Mouse (Mus musculus): ENCODE results near the gene Acvr2b. TPM values are rescaled to one million over a fixed set of nuclear protein-coding genes. Genes with fewer than 3 reads are reported as not detected.
A peak's percentile ranks its signal among the peaks of the same experiment; 100 is the strongest.
"Not testable (repeated sequence)": the region's sequence is repeated elsewhere in the genome, so short reads cannot be mapped to it uniquely, and the experiment has no call there.

Acvr2b gene
- polyA plus RNA-seq, 1 experiment from 2014 or later = 16.4 TPM

- no peak for ATAC-seq (replicated peaks; ENCODE audit: low FRiP score)
- no peak for DNase-seq (ENCODE audit: low spot score)
- Histone ChIP-seq H3K9ac (ENCODE audit: low read depth, low read length) (no peak overlapping the region), H3K27ac (ENCODE audit: low read depth, low read length) (no peak overlapping the region), H3K4me1 (replicated peaks; ENCODE audit: control insufficient read depth, insufficient read depth, low read length) (no peaks in the 10 kb centered on the region), H3K4me2 (no peak overlapping the region), H3K4me3 (ENCODE audit: low read depth, low read length) (no peak overlapping the region), H3K36me3 (ENCODE audit: control insufficient read depth, insufficient read depth, low read length) (peaks cover 2% of the 10 kb centered on the region; the same call in 1 of the 2 replicates), H3K27me3 (replicated peaks; ENCODE audit: control insufficient read depth, insufficient read depth, low read length) (no peaks in the 10 kb centered on the region), H3K9me3 (ENCODE audit: control insufficient read depth, low read length) (no peaks in the 10 kb centered on the region)
- 87% methylated on average over 3 of the region's 3 CpGs for WGBS
Observed at GRCm38 (mm10) chr9:119368367-119368766, 33.6 kb upstream of the Acvr2b start.

- not testable (repeated sequence) for H3K4me2 ChIP-seq; H3K36me3 ChIP-seq (ENCODE audit: control insufficient read depth, insufficient read depth, low read length)
- WGBS = 80% methylated on average over 4 of the region's 4 CpGs
Observed at GRCm38 (mm10) chr9:119370770-119371169, 31.1 kb upstream of the Acvr2b start.

GRCm38 (mm10) chr9:119371251-119371650 is 30.7 kb upstream of the Acvr2b start:
- no peak for DNase-seq (ENCODE audit: low spot score)
- 68% methylated on average over 4 of the region's 4 CpGs for WGBS
- no peaks in the 10 kb centered on the region for H3K4me1 ChIP-seq (replicated peaks; ENCODE audit: control insufficient read depth, insufficient read depth, low read length)
- no peak overlapping the region for H3K27ac ChIP-seq (ENCODE audit: low read depth, low read length)
- H3K27me3 ChIP-seq (replicated peaks; ENCODE audit: control insufficient read depth, insufficient read depth, low read length) = no peaks in the 10 kb centered on the region
- H3K9me3 ChIP-seq (ENCODE audit: control insufficient read depth, low read length) = no peaks in the 10 kb centered on the region
- H3K4me2 ChIP-seq = no peak overlapping the region
- H3K36me3 ChIP-seq (ENCODE audit: control insufficient read depth, insufficient read depth, low read length) = peaks cover 2% of the 10 kb centered on the region; the same call in 1 of the 2 replicates
- ATAC-seq (replicated peaks; ENCODE audit: low FRiP score) = no peak
- H3K4me3 ChIP-seq (ENCODE audit: low read depth, low read length) = no peak overlapping the region
- H3K9ac ChIP-seq (ENCODE audit: low read depth, low read length) = no peak overlapping the region

More at GRCm38 (mm10) chr9:119370770-119371169, 31.1 kb upstream of the Acvr2b start:
- H3K27me3 ChIP-seq (replicated peaks; ENCODE audit: control insufficient read depth, insufficient read depth, low read length); H3K27ac ChIP-seq (ENCODE audit: low read depth, low read length); ATAC-seq (replicated peaks; ENCODE audit: low FRiP score); DNase-seq (ENCODE audit: low spot score); H3K4me3 ChIP-seq (ENCODE audit: low read depth, low read length); H3K4me1 ChIP-seq (replicated peaks; ENCODE audit: control insufficient read depth, insufficient read depth, low read length); H3K9me3 ChIP-seq (ENCODE audit: control insufficient read depth, low read length); H3K9ac ChIP-seq (ENCODE audit: low read depth, low read length): not testable (repeated sequence)

- Histone ChIP-seq H3K4me3 (ENCODE audit: low read depth, low read length) (no peak overlapping the region), H3K27ac (ENCODE audit: low read depth, low read length) (no peak overlapping the region), H3K36me3 (ENCODE audit: control insufficient read depth, insufficient read depth, low read length) (no peaks in the 10 kb centered on the region), H3K9me3 (ENCODE audit: control insufficient read depth, low read length) (no peaks in the 10 kb centered on the region), H3K9ac (ENCODE audit: low read depth, low read length) (no peak overlapping the region), H3K27me3 (replicated peaks; ENCODE audit: control insufficient read depth, insufficient read depth, low read length) (no peaks in the 10 kb centered on the region), H3K4me1 (replicated peaks; ENCODE audit: control insufficient read depth, insufficient read depth, low read length) (no peaks in the 10 kb centered on the region), H3K4me2 (no peak overlapping the region)
- no peak for ATAC-seq (replicated peaks; ENCODE audit: low FRiP score)
- 82% methylated on average over 3 of the region's 3 CpGs for WGBS
- no peak for DNase-seq (ENCODE audit: low spot score)
Observed at GRCm38 (mm10) chr9:119375008-119375407, 26.9 kb upstream of the Acvr2b start.

GRCm38 (mm10) chr9:119375556-119375955 is 26.4 kb upstream of the Acvr2b start:
- 73% methylated on average over 6 of the region's 6 CpGs for WGBS
- Histone ChIP-seq H3K4me1 (replicated peaks; ENCODE audit: control insufficient read depth, insufficient read depth, low read length) (no peaks in the 10 kb centered on the region), H3K9me3 (ENCODE audit: control insufficient read depth, low read length) (no peaks in the 10 kb centered on the region), H3K4me3 (ENCODE audit: low read depth, low read length) (no peak overlapping the region), H3K4me2 (no peak overlapping the region), H3K9ac (ENCODE audit: low read depth, low read length) (no peak overlapping the region), H3K36me3 (ENCODE audit: control insufficient read depth, insufficient read depth, low read length) (no peaks in the 10 kb centered on the region), H3K27ac (ENCODE audit: low read depth, low read length) (no peak overlapping the region), H3K27me3 (replicated peaks; ENCODE audit: control insufficient read depth, insufficient read depth, low read length) (no peaks in the 10 kb centered on the region)
- DNase-seq (ENCODE audit: low spot score) (no peak), ATAC-seq (replicated peaks; ENCODE audit: low FRiP score) (no peak)

- H3K4me2 ChIP-seq = no peak overlapping the region
- H3K9me3 ChIP-seq (ENCODE audit: control insufficient read depth, low read length) = no peaks in the 10 kb centered on the region
- no peaks in the 10 kb centered on the region for H3K27me3 ChIP-seq (replicated peaks; ENCODE audit: control insufficient read depth, insufficient read depth, low read length)
- 80% methylated on average over 4 of the region's 4 CpGs for WGBS
- no peaks in the 10 kb centered on the region for H3K4me1 ChIP-seq (replicated peaks; ENCODE audit: control insufficient read depth, insufficient read depth, low read length)
- ATAC-seq (replicated peaks; ENCODE audit: low FRiP score) (no peak), DNase-seq (ENCODE audit: low spot score) (no peak)
- no peak overlapping the region for H3K27ac ChIP-seq (ENCODE audit: low read depth, low read length)
- no peak overlapping the region for H3K9ac ChIP-seq (ENCODE audit: low read depth, low read length)
- H3K4me3 ChIP-seq (ENCODE audit: low read depth, low read length) = no peak overlapping the region
- H3K36me3 ChIP-seq (ENCODE audit: control insufficient read depth, insufficient read depth, low read length) = no peaks in the 10 kb centered on the region
Observed at GRCm38 (mm10) chr9:119378231-119378630, 23.7 kb upstream of the Acvr2b start.

- Histone ChIP-seq H3K27ac (ENCODE audit: low read depth, low read length) (no peak overlapping the region), H3K9ac (ENCODE audit: low read depth, low read length) (no peak overlapping the region), H3K27me3 (replicated peaks; ENCODE audit: control insufficient read depth, insufficient read depth, low read length) (no peaks in the 10 kb centered on the region), H3K4me3 (ENCODE audit: low read depth, low read length) (no peak overlapping the region), H3K4me1 (replicated peaks; ENCODE audit: control insufficient read depth, insufficient read depth, low read length) (no peaks in the 10 kb centered on the region), H3K9me3 (ENCODE audit: control insufficient read depth, low read length) (no peaks in the 10 kb centered on the region), H3K4me2 (no peak overlapping the region), H3K36me3 (ENCODE audit: control insufficient read depth, insufficient read depth, low read length) (0 out of 2 replicates have a peak, but pooled peaks cover 2% of the 10 kb centered on the region)
- no peak for ATAC-seq (replicated peaks; ENCODE audit: low FRiP score)
- 62% methylated on average over 6 of the region's 6 CpGs for WGBS
- DNase-seq (ENCODE audit: low spot score) = no peak
Observed at GRCm38 (mm10) chr9:119382603-119383002, 19.3 kb upstream of the Acvr2b start.

- H3K9ac ChIP-seq (ENCODE audit: low read depth, low read length) = no peak overlapping the region
- no peak overlapping the region for H3K4me2 ChIP-seq
- ATAC-seq (replicated peaks; ENCODE audit: low FRiP score) (no peak), DNase-seq (ENCODE audit: low spot score) (peak; percentile 36)
- H3K9me3 ChIP-seq (ENCODE audit: control insufficient read depth, low read length) = no peaks in the 10 kb centered on the region
- 48% methylated on average over 5 of the region's 5 CpGs for WGBS
- H3K4me3 ChIP-seq (ENCODE audit: low read depth, low read length) = no peak overlapping the region
- H3K4me1 ChIP-seq (replicated peaks; ENCODE audit: control insufficient read depth, insufficient read depth, low read length) = no peaks in the 10 kb centered on the region
- H3K36me3 ChIP-seq (ENCODE audit: control insufficient read depth, insufficient read depth, low read length) = 0 out of 2 replicates have a peak, but pooled peaks cover 2% of the 10 kb centered on the region
- H3K27me3 ChIP-seq (replicated peaks; ENCODE audit: control insufficient read depth, insufficient read depth, low read length) = no peaks in the 10 kb centered on the region
- no peak overlapping the region for H3K27ac ChIP-seq (ENCODE audit: low read depth, low read length)
Observed at GRCm38 (mm10) chr9:119388956-119389355, 13.0 kb upstream of the Acvr2b start.

- H3K27me3 ChIP-seq (replicated peaks; ENCODE audit: control insufficient read depth, insufficient read depth, low read length) = no peaks in the 10 kb centered on the region
- 80% methylated on average over 2 of the region's 2 CpGs for WGBS
- ATAC-seq (replicated peaks; ENCODE audit: low FRiP score) (no peak), DNase-seq (ENCODE audit: low spot score) (no peak)
- H3K4me2 ChIP-seq = no peak overlapping the region
- H3K9ac ChIP-seq (ENCODE audit: low read depth, low read length) = no peak overlapping the region
- H3K9me3 ChIP-seq (ENCODE audit: control insufficient read depth, low read length) = no peaks in the 10 kb centered on the region
- no peak overlapping the region for H3K4me3 ChIP-seq (ENCODE audit: low read depth, low read length)
- H3K27ac ChIP-seq (ENCODE audit: low read depth, low read length) = no peak overlapping the region
- 0 out of 2 replicates have a peak, but pooled peaks cover under 1% of the 10 kb centered on the region for H3K36me3 ChIP-seq (ENCODE audit: control insufficient read depth, insufficient read depth, low read length)
- no peaks in the 10 kb centered on the region for H3K4me1 ChIP-seq (replicated peaks; ENCODE audit: control insufficient read depth, insufficient read depth, low read length)
Observed at GRCm38 (mm10) chr9:119390214-119390613, 11.7 kb upstream of the Acvr2b start.
